Mouse (Mus musculus) kidney, postnatal 14 days (tissue): ENCODE measurements around the gene Olfr1463.

Experiments
- DNase-seq: peaks from one replicate; pipeline ENCODE4 v3.0.0; 2022; ENCODE audit warnings: mixed read lengths

Olfr1463 gene

GRCm38 (mm10) chr19:13231028-13231427, at the start of gene Olfr1463:
Gene Olfr1463, plus strand, starts transcription at chr19:13231328.
- no peak for DNase-seq

- no peak for DNase-seq
Observed at GRCm38 (mm10) chr19:13185434-13185833, 45.7 kb upstream of the Olfr1463 start, which contains the start of gene Olfr1462. Gene Olfr1462, plus strand, starts transcription at chr19:13185734.

GRCm38 (mm10) chr19:13221666-13222065, 9.5 kb upstream of the Olfr1463 start:
- no peak for DNase-seq
